Mouse (Mus musculus) splenic B cell, adult 2 months (primary cell): Measurements from ENCODE around the gene Map3k15.

Experiments used
- DNase-seq: peaks from one replicate; pipeline ENCODE4 v3.0.0-alpha.2; 2011; ENCODE audit warnings: low read depth, low spot score
- H3K27me3 ChIP-seq: 2 replicates; pipeline ENCODE4 v1.6.1; 2012; ENCODE audit warnings: mild to moderate bottlenecking, low read length, moderate library complexity, mixed read lengths; ENCODE audit not compliant: control insufficient read depth, poor library complexity, insufficient read depth, severe bottlenecking
- H3K36me3 ChIP-seq: 2 replicates; pipeline ENCODE4 v1.6.1; 2012; ENCODE audit warnings: mild to moderate bottlenecking, low read length, moderate library complexity, mixed read lengths; ENCODE audit not compliant: control insufficient read depth, poor library complexity, insufficient read depth, severe bottlenecking

Gene Map3k15

DNA sequence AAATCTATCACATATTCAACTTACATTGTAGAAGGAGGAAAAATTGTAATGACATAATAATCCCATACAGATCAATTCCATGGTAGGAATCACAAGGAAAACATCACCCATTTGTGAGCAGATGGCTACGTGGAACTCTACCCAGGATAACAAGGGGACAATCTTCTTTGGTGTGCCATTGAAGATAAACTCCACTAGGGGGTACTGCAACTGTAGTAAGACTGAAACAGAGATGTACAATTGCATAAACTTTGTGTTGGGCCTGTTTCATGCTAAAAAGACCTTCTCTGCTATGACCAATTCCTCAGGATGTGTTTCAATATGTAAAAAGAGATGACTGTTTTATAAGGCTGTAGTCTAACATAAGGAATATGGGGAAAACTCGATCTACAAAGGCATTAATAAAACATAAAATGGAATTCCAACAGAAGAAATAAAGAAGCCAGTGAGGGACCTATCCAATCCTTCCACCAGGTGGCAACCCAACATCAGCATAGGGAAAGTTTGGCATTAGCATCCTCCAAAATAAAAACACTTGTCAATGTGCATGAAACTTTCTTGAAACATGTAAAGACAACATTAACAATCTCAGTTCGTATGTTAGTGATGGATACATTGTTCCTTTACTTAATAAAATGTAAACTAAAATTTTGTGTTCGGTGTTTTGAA, 165.0 kb downstream of the Map3k15 start:
- Histone ChIP-seq H3K27me3 (no peaks in the 10 kb centered on the region), H3K36me3 (no peaks in the 10 kb centered on the region)
- DNase-seq = peak; percentile 3

DNA sequence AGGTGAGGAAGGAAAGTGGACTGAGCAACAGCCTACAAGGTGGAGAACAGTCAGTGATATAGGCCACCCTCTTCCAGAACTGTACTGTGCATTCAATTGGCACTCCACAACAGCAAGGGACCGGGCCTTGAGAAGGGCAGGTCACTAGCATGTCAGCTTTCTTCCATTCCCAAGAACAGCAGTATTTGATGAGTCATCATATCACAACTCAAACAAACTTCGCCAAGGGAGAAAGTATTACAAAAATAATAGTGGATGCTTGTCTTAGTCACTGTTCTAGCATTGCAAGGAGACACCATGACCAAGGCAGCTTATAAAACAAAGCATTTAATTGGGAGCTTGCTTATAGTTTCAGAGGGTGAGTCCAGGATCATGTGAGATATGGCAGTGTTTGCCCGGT, 176.0 kb downstream of the Map3k15 start:
- DNase-seq = no peak
- Histone ChIP-seq H3K36me3 (no peaks in the 10 kb centered on the region), H3K27me3 (no peaks in the 10 kb centered on the region)

DNA sequence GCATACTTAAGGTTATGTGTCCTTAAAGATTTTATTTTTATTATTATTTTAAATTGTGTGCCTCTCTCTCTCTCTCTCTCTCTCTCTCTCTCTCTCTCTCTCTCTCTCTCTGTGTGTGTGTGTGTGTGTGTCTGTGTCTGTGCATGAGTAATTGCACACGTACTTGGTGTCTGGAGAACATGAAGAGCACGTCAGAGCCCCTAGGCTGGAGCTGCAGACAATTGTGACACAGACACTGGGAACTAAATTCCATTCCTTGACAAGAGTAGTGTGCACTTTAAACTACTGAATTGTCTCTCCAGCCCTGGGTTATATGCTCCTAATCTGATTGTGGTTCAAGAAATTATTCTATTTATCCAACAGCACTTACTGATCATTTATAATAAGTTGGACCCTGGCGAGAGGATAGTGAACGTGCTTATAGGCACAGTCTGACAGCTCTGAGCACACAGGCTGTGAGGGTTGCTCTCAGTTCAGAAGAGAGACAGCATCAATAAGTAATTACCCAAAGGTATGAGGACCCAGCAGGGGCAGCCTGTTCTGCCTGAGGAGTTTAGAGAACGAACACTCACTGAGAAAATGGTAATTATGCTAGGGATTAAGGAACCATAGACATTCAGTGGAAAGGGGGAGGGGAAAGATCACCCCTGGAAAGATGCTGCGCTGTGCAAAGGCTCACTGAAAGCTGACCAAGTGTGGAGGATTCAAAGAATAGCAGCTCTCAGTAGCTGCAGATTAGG, 178.2 kb downstream of the Map3k15 start:
- no peak for DNase-seq
- Histone ChIP-seq H3K36me3 (no peaks in the 10 kb centered on the region), H3K27me3 (no peaks in the 10 kb centered on the region)

DNA sequence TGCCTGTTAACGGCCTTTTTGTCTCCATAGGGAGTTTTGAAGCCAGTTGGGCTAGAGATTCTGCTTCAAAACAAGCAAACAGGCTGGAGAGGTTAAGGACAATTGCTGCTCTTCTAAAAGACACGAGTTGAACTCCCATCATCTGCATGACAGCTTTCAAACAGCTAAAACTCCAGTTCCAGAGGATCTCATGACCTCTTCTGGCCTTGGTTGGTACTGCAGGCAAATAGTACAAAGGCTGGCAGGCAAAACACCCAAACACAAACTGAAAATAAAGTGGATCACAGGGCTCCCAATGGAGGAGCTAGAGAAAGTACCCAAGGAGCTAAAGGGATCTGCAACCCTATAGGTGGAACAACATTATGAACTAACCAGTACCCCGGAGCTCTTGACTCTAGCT, 181.9 kb downstream of the Map3k15 start:
- no peaks in the 10 kb centered on the region for H3K27me3 ChIP-seq

More for the DNA sequence above, 181.9 kb downstream of the Map3k15 start:
- peak; percentile 71 for DNase-seq
- H3K36me3 ChIP-seq = no peaks in the 10 kb centered on the region
